Mouse (Mus musculus): Measurements from ENCODE around the gene Dusp2. TPM values are rescaled to one million over a fixed set of nuclear protein-coding genes. Genes with fewer than 3 reads are reported as not detected.

Dusp2 gene
- polyA plus RNA-seq, 1 experiment from 2014 or later = 188 TPM

DNA sequence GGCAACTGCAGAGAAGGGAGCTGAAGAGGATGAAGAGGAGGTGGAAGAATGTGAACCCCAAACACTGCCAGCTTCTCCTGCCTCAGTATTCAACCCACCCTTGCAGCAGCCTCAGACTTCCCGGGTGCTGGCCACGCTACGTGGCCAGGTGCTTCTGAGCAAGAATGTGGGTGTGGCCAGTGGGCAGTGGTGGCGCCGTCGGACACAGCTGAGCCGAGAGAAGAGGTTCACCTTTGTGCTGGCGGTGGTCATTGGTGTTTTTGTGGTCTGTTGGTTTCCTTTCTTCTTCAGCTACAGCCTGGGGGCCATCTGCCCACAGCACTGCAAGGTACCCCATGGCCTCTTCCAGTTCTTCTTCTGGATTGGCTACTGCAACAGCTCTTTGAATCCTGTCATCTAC, 28.5 kb downstream of the Dusp2 start:
- DNase-seq (ENCODE audit: low spot score) = no peak

DNA sequence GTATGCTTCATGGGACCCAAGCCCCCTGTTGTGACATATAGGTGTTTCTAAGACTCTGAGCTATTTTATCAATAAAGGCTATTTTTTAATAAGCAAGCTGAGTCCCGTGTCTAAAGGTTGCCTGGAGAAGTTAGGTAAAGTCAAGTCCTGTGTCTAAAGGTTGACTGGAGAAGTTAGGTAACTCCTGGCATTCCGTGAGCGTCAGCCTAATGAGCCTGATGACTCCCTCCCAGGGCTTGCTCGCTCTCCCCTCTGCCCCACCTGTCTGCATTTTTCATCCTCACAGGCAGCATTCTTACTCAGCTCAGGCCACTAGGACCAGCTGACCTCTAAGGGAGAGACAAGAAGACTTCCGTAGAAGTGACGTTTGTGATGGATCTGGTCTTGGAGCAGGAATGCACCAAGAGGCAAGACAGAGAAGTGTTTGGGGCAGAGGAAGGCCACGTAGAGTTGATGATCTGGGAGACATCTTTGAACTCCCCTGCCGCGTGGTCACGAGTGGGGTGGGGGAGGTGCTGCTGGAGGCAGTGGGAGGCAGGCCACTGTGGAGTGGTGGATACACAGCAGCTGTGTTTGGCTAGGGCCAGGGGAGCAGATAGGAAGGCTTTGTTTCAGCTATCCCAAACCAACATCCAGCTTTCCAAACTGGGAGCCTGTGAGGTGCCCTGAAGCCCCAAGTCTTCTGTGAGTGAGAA, 31.3 kb downstream of the Dusp2 start:
- no peak for DNase-seq (ENCODE audit: low spot score)

DNA sequence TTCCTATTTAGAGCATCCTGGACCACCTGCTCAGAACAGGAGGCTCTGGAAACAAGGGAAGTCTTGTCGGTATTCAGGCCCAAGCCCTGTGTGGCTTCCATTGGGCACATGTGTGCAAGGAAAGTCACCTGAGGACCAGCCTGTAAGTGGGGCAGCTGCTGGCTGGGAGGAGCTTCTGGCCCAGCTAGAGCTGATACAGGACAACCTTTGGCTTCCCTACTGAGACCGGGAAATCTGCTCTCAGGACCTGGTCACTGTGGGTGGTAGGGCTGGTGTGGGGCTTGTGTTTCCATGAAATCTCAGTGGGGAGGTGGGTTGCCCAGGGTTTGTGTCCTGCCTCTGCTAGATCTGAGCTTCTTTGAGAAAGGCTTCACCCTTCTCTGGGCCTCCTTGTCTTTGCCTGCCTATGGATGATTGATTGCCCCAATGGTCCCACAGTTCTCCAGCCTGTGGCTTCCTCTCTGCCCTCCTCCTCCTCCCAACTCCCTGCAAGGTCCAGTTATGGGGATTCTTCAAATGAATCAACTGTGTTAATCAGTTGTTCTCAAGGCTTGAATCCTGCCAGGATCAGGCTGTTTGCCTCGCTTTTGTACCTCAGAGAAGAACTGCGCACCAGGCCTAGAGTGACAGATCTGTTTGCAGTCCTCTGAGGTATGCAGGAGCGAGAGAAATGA, 33.9 kb downstream of the Dusp2 start:
- no peak for DNase-seq (ENCODE audit: low spot score)

DNA sequence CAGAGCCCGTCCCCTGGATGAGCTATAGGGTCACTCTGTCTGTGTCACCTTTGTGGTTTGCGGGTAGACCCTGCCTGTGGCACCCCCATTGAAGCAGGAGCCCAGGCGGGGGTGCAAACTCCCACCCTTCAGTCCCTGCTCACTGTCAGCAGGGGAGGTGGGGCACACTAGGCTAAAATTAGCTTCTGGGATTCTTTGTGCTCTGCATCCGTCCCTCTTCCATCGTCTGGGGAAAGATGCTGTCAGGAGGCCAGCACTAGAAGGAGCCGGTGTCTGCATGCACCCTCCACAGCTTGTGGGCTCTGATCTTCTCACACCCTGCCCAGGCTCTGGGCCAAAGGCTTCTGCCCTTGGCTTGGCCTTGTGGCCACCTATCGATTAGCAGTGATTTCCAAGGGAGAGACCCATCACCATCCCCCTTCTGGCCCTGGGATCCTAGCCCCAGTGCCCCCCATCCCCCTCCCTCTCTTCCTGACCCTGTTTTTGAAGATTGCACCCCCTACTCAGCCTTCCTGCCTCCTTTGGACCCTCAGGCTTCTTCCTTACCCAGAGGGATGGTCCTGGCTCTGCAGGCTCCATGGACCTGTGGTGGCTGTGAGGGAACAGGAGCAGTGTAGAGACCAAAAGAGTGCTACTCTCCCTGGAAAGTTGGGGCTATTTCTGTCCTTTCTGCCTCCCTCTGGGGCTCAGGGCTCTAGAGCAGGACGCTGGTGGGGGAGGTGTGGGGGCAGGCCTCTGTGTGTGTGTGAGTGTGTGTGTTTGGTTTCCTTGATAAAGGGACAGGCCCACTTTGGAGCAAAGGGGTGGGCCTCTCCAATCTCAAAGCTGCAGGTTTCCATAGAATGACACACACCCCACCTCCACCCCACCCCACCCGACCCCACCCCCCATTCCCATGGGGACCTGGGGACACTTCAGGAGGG, 34.9 kb downstream of the Dusp2 start:
- DNase-seq (ENCODE audit: low spot score) = no peak

DNA sequence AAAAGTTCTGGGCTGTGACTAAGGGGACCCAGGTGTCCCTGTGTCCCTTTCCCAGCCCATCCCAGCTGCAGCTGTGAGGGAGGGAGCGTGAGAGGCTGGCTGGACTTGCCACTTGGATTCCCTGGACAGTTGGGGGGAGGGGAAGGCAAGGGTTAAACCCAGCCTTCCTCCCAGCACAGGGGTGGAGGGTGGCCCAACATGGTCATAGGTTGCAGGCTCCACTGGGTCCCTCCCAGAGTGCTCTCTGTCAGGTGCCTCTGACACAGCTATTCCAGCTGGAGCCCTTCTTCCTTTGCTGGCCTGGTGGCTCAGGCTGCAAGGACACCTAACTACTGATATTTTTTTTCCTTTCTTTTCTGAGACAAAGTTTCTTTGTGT, 35.5 kb downstream of the Dusp2 start:
- no peak for DNase-seq (ENCODE audit: low spot score)

DNA sequence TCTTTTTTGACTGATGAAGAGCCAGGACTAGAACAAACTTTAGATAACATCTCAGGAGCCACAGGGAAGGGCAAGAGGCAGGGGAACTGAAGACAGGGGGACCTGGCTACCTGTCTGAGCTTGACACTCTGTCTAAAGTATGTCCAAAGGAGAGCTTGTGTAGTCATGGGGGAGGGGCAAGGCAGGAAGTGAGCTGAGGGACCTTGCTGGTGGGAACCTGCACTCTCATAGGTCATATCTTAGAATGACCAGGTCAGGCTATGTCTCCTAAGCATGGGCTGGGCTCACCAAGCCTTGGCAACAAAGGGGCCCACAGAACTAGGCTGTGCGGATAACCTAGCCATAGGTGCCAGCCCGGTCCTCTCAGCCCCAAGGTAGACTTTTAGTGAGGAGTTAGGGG, 36.1 kb downstream of the Dusp2 start:
- DNase-seq (ENCODE audit: low spot score) = no peak

DNA sequence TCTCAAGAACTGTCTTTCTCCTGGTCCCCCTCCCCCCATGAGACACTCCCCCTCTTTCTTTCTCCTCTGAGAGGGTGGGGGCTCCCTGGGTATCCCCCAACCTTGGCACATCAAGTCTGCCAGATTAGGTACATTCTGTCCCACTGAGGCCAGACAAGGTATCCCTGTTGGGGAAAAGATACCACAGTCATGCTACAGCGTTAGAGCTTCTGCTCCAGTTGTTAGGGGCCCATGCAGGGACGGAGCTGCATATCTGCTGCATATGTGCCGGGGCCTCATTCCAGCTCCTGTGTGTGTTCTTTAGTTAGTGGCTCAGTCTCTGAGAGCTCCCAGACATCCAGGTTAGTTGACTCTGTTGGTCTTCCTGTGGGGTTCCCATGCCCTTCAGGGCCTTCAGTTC, 38.2 kb downstream of the Dusp2 start:
- DNase-seq (ENCODE audit: low spot score) = no peak

DNA sequence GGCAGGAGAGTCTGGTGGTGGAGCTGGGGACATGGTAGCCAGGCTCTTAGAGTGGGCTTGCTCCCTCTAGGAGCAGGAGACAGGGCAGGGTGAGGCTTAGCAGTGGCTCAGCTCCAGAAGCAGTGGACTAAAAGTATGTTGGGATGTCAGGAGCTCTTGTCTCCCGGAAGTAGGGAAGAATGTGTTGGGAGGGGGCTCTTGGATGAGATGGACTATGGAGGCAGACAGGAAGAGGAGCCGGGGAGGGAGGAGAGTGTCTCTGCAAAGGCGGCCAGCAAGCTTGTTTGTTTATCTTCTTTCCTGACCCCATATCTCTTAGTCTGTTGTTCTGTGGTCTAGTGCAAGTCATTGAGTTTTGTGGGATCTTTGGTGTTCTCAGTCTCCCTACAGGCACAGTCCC, 39.1 kb downstream of the Dusp2 start:
- DNase-seq (ENCODE audit: low spot score) = no peak

DNA sequence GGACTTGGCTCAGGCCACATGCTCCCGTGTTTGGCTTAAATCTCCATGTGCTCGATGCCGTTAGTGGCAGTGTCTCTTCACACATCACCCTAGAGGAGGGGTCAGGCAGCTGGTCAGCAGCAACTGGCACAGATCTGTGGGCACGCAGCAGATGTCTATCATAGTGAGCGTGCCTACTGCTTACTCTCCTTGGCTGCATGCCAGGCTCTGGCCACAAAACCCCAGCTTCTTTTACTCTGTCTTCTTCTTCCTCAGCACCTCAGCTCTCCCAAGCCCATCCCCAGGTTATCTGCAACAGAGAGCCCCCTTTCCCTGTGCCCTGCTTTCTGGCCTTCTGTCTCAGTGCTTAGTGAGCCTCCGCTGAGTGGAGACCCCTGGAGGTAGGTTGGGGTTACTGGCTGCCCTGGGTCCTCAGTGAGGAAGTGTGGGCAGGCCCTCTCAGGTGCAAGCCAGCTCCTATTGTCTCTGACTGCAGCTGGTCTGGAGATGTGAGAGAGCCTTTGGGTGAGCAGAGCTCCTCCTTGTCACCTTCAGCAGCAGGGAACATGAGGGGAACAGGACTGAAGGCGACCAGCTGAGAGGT, 39.9 kb downstream of the Dusp2 start:
- peak; percentile 35 for DNase-seq (ENCODE audit: low spot score)

DNA sequence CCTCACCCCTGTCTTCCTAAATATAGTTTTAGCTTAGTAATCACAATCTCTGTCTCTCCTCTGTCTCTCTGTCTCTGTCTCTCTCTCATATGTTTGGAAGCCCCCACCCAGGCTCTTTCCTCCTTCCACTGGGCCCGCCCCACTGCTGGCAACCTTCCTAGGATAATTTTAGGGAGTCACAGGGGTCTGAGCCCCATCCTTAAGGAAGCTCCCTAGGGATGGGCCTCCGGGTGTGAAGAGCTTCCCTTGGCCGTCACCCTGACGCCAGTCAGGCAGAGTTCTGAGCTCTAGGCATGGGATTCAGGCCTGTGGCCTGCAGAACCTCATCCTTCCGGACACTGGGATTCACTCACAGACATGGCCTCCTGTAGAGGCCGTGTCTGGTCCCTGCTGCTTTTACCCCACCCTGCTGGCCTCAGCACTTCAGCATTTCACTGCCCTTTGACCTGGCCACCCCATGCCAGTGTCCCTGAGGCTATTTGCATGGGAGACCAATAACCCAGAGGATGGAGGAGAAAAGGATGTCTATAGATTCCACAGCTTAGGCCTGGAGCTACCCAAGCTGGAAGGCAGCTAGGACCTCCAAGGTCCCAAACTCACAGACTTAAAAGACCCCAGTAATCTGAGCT, 40.6 kb downstream of the Dusp2 start:
- no peak for DNase-seq (ENCODE audit: low spot score)

DNA sequence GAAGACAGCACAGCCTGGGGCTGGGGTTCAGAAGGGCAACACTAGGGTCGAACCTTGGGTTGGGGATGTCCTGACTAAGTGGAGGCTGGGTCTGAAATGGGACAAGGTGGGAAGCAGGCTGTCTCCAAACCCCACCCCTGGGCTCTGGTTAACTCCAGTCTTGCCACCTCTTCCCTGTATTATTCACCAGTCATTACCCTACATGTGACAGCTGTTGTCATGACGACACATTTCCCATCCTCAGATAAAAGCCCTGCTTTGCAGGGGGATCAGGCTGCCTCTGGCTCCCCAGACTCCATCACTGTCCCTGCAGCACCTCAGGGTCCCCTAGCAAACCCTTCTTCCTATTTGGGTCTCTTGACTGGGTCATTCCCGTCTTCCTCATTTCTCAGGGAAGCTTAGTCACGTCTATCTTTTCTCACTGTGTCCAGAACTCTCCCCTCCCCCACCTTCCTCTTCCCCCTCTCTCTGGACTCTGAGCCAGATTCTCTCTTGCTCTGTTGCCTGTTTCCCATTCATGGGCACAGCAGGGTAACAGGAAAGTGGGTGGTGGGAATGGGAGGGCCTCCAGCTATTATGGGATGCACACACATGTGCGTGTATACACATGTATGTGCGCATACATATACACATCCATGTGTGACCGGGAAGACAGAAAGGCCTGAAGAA, 42.1 kb downstream of the Dusp2 start:
- no peak for DNase-seq (ENCODE audit: low spot score)

DNA sequence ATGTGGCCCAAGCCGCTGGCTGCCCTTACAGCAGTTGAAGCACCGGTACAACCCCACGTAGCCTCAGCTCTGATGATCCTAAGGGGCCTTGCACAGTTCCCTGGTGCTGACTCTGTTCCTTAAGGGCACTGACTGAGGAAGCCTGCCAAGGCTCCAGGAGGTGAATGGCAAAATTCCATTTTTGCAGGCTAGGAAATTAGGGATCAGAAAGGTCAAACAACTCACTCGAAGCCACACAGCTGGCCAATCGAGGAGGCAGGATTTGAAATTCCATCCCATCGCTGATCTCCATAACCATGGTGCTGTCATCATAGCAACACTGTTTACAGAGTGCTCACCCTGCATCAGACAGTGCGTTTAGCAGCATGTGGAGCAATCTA, 42.6 kb downstream of the Dusp2 start:
- no peak for DNase-seq (ENCODE audit: low spot score)

DNA sequence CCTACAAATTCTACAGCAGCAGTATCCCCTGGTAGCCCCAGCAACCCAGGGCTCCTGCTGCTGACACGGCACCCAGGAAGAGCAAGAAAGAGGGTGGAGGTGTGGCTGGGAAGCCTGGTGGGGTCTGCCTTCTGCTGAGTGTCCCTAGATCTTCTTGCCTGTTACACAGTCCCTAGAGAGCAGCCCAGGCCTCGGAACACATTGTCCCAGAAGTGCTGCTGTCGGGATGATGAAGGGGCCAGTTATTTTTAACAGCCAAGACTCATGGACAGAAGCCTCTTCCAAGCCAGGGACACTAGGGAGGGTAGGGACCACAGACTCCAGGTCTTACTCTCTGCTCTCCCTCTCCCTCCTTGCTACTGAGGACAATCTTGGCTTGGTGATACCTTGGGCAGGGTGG, 43.3 kb downstream of the Dusp2 start:
- no peak for DNase-seq (ENCODE audit: low spot score)

DNA sequence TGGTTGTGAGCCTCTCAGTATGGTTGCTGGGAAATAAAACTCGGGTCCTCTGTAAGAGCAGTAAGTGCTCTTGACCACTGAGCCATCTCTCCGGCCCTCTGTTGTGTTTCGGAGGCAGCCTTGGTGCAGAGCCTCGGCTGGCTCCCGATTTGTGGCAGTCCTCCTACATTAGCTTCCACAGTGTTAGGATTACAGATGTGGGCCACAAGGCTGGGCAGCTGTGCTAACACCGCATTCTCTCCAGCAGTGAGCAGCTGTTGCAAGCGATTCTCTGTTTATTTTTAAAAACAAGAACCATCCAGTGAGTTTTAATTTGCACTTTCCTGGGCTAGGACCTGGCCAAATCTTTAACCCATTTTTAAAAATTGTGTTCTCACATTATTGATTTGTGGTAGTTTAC, 47.9 kb downstream of the Dusp2 start:
- DNase-seq (ENCODE audit: low spot score) = no peak

DNA sequence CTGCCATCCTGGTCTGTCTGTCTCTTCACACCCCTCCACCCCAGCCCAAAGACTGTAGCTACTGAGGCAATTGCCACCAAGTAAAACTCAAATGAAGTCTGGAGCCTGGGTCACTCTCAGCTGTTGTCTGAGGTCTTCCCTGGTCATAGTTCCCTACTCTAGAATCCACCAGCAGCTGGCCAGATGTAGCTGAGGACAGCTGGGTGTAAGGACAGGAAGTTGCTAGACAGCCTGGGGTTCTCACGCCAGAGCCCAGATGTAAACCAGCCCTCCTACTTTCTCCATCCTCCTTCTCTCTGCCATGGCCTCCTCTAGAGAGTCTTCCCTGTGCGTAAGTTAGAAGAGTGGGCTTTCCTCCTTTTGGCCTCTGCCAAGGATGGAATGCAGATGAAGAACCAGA, 51.6 kb downstream of the Dusp2 start:
- no peak for DNase-seq (ENCODE audit: low spot score)

Other genes starting within 250 kb of the Dusp2 start
- gene Ncaph, start 202.2 kb upstream of the Dusp2 start, polyA plus RNA-seq (2015; fragmentation: Nextera tagmentation; extraction: Ambion mirVana) = 76.4 and 80.7 TPM in 2 replicates
- 31.0 and 35.6 TPM in 2 replicates for gene Itpripl1, start 192.7 kb upstream of the Dusp2 start, polyA plus RNA-seq (2015; fragmentation: Nextera tagmentation; extraction: Ambion mirVana)
- gene 1810024B03Rik, start 127.9 kb upstream of the Dusp2 start, polyA plus RNA-seq (2015; fragmentation: Nextera tagmentation; extraction: Ambion mirVana) = 2.4 and 2.8 TPM in 2 replicates
- gene Snrnp200, start 127.8 kb upstream of the Dusp2 start, polyA plus RNA-seq (2015; fragmentation: Nextera tagmentation; extraction: Ambion mirVana) = 37.7 and 43.2 TPM in 2 replicates
- gene Ciao1, start 88.3 kb upstream of the Dusp2 start, polyA plus RNA-seq (2015; fragmentation: Nextera tagmentation; extraction: Ambion mirVana) = 86.2 and 91.2 TPM in 2 replicates
- gene Tmem127, start 88.3 kb upstream of the Dusp2 start, polyA plus RNA-seq (2015; fragmentation: Nextera tagmentation; extraction: Ambion mirVana) = 30.7 and 34.2 TPM in 2 replicates
- gene Stard7, start 65.9 kb upstream of the Dusp2 start, polyA plus RNA-seq (2015; fragmentation: Nextera tagmentation; extraction: Ambion mirVana) = 56.7 and 61.8 TPM in 2 replicates
- gene Astl, start 2.5 kb downstream of the Dusp2 start, polyA plus RNA-seq (2015; fragmentation: Nextera tagmentation; extraction: Ambion mirVana) = 0.14 and 0.39 TPM in 2 replicates
- 0.47 and 0.50 TPM in 2 replicates for gene Adra2b, start 27.0 kb downstream of the Dusp2 start, polyA plus RNA-seq (2015; fragmentation: Nextera tagmentation; extraction: Ambion mirVana)
- 1.1 and 1.3 TPM in 2 replicates for gene Gpat2, start 89.0 kb downstream of the Dusp2 start, polyA plus RNA-seq (2015; fragmentation: Nextera tagmentation; extraction: Ambion mirVana)
- 31.1 and 36.8 TPM in 2 replicates for gene Fahd2a, start 108.4 kb downstream of the Dusp2 start, polyA plus RNA-seq (2015; fragmentation: Nextera tagmentation; extraction: Ambion mirVana)
- gene Kcnip3, start 185.9 kb downstream of the Dusp2 start, polyA plus RNA-seq (2015; fragmentation: Nextera tagmentation; extraction: Ambion mirVana) = 2.2 and 2.8 TPM in 2 replicates
- 0.36 and 0.81 TPM in 2 replicates for gene Prom2, start 205.3 kb downstream of the Dusp2 start, polyA plus RNA-seq (2015; fragmentation: Nextera tagmentation; extraction: Ambion mirVana)

Data from thymus, postnatal 0 days (tissue).